Mouse (Mus musculus) lung, adult 2 months (tissue): Measurements from ENCODE around the gene Ttc3.

ENCODE experiments used
- CTCF ChIP-seq: fragments of 200-500 bp; IDR thresholded peaks from 2 replicates; pipeline ENCODE4 v1.5.1; 2011; ENCODE audit warnings: mild to moderate bottlenecking, low read length, control low read depth; ENCODE audit not compliant: insufficient read depth
- POLR2A ChIP-seq: fragments of 200-500 bp; IDR thresholded peaks from 2 replicates; pipeline ENCODE4 v1.6.1; 2011; ENCODE audit warnings: low read depth, mild to moderate bottlenecking, control low read depth, low read length, borderline replicate concordance; ENCODE audit errors: extremely low read depth

DNA sequence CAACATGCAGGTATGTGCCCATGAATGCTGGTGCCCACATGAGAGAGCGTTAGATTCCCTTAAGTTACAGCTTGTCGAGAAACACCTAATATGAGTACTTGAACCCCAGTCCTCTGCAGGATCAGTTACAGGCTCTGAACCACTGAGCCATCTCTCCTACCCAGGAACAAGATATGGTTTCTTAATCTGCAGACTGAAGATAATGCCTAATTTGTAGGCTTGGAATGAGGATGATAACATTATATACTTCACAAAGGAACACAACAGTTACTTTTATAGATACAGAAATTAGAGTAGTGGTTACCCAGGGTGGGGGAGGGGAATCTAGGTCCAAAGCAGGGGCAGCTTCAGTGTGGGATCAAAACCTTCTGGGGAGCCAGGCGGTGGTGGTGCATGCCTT, 44.4 kb upstream of the Ttc3 start:
- TF ChIP-seq CTCF (no peak), POLR2A (no peak)
